Mouse (Mus musculus) stomach, postnatal 0 days (tissue): ENCODE results near the gene Dot1l. TPM values are rescaled to one million over a fixed set of nuclear protein-coding genes. Genes with fewer than 3 reads are reported as not detected.

Experiments
- ATAC-seq: fragments of 200-750 bp; cut with Nextera tagmentation; 2 replicates; pipeline ENCODE4 v1.8.0; 2017; ENCODE audit not compliant: low FRiP score, low TSS enrichment
- DNase-seq: peaks from one replicate; pipeline ENCODE4 v3.0.0-alpha.2; 2016; ENCODE audit warnings: low spot score
- H3K27ac ChIP-seq: fragments of 300-500 bp; sonication (generic); replicated peaks from 2 replicates; pipeline ENCODE4 v1.5.1; 2014; ENCODE audit warnings: mild to moderate bottlenecking, control low read depth
- H3K27me3 ChIP-seq: fragments of 300-500 bp; sonication (generic); 2 replicates; pipeline ENCODE4 v1.6.1; 2014; ENCODE audit warnings: low read length; ENCODE audit not compliant: control insufficient read depth, insufficient read depth
- H3K36me3 ChIP-seq: fragments of 300-500 bp; sonication (generic); 2 replicates; pipeline ENCODE4 v1.6.1; 2014; ENCODE audit warnings: low read length, mixed read lengths; ENCODE audit not compliant: control insufficient read depth, insufficient read depth
- H3K4me1 ChIP-seq: fragments of 300-500 bp; sonication (generic); replicated peaks from 2 replicates; pipeline ENCODE4 v1.6.1; 2014; ENCODE audit warnings: antibody characterized with exemption; ENCODE audit not compliant: control insufficient read depth, insufficient read depth
- H3K4me2 ChIP-seq: fragments of 300-500 bp; sonication (generic); replicated peaks from 2 replicates; pipeline ENCODE4 v1.6.1; 2014; ENCODE audit warnings: low read depth, mild to moderate bottlenecking, control low read depth, moderate library complexity
- H3K4me3 ChIP-seq: fragments of 300-500 bp; sonication (generic); 2 replicates; pipeline ENCODE4 v1.5.1; 2014; ENCODE audit warnings: low read depth, low read length, control low read depth
- H3K9ac ChIP-seq: fragments of 300-500 bp; sonication (generic); 2 replicates; pipeline ENCODE4 v1.6.1; 2014; ENCODE audit warnings: mild to moderate bottlenecking, low read length, control low read depth, mixed read lengths
- H3K9me3 ChIP-seq: fragments of 300-500 bp; sonication (generic); 2 replicates; pipeline ENCODE4 v1.6.1; 2016; ENCODE audit warnings: low read length; ENCODE audit not compliant: control insufficient read depth
- CTCF ChIP-seq: IDR thresholded peaks from 2 replicates; pipeline ENCODE4 v1.5.1; 2016; ENCODE audit warnings: antibody characterized with exemption, low read depth, mild to moderate bottlenecking, moderate library complexity
- EP300 ChIP-seq: optimal IDR thresholded peaks from 2 replicates; pipeline ENCODE3; 2016; ENCODE audit warnings: antibody characterized with exemption
- WGBS: fragments of 180-500 bp; shearing (Covaris S2); extraction: QIAGEN DNeasy Blood & Tissue Kit; methylation state at CpG from one replicate; pipeline ENCODE4 v1.1.7; 2014; 5-methylcytosine and 5-hydroxymethylcytosine counted together
- polyA plus RNA-seq: library from polyadenylated mRNA; unstranded; fragments of >200 nt; fragmentation: Nextera tagmentation; extraction: Ambion mirVana; gene quantifications from 2 replicates; pipeline ENCODE4 v1.2.1, GENCODE M21; 2015

Dot1l gene
- polyA plus RNA-seq, 1 experiment from 2014 or later, result 5.4 TPM

DNA sequence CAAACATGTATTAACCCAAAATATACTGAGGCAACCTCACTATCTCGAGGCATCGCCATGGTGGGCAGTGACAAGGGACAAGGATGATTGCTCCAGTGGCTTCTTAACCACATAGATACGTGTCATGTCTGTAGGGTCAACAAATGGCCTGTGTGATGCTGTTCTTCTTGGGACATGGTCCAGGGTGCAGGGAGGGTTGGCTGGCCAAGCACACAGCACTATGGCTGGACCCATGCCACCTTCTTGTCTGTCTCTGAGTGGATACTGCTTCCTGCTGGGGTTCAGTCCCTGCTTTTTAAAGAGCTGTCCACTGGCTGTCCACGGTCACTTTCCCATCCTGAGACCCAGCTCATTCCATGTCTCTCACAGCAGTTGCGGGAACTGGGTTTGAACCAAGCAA lies 22.1 kb downstream of the Dot1l start:
- Histone ChIP-seq H3K36me3 (peaks cover 46% of the 10 kb centered on the region), H3K27ac (no peak overlapping the region), H3K4me2 (no peak overlapping the region), H3K9ac (no peak overlapping the region), H3K4me3 (no peak overlapping the region), H3K9me3 (no peaks in the 10 kb centered on the region), H3K27me3 (no peaks in the 10 kb centered on the region), H3K4me1 (peaks cover 3% of the 10 kb centered on the region; the same call in 1 of the 2 replicates)
- ATAC-seq, result no peak
- WGBS, result 91% methylated on average over 5 of the region's 5 CpGs
- DNase-seq, result no peak
- TF ChIP-seq CTCF, result no peak
- no peak for TF ChIP-seq EP300

DNA sequence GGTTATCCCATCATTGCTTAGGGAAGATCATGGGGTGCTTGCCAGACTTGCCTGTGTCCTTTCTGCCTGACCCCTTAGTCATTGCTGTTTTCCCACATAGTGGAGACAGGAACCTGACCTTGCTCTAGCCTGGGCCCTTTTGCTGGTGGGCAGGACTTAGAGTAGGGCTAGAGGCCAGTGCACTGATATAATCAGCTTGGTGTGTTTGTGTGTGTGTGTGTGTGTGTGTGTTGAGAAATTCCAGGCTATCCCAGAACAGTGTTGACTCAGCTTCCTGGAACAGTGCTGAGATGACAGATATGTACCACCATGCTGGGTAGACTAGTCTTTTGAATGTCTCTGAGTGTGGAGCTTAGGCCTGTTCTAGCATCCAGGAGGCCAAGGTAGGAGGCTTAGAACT lies 24.6 kb downstream of the Dot1l start:
- Histone ChIP-seq H3K27me3 (no peaks in the 10 kb centered on the region), H3K9ac (no peak overlapping the region), H3K36me3 (peaks cover 50% of the 10 kb centered on the region), H3K4me1 (no peaks in the 10 kb centered on the region), H3K9me3 (no peaks in the 10 kb centered on the region), H3K4me2 (no peak overlapping the region), H3K4me3 (no peak overlapping the region), H3K27ac (no peak overlapping the region)
- ATAC-seq (no peak), DNase-seq (no peak)
- TF ChIP-seq EP300 (no peak), CTCF (no peak)

DNA sequence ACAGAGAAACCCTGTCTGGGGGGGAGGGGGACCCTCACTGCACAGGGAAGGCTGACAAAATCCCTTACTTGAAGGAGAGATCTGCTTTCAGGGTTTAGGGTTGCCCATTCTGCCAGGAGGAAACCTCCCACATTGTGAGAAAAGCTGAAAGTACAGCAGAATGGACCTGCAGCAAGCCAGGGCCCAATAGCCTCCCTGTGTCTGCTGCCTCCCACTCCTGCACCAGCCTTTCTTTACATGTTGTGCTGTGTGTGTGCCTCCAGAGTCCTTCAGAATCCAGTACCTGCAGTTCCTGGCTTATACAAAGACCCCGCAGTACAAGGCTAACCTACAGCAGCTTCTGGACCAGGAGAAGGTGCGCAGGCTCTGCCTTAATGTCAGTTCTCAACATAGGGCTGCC lies 29.3 kb downstream of the Dot1l start:
- H3K4me2 ChIP-seq, result no peak overlapping the region
- H3K9me3 ChIP-seq, result no peaks in the 10 kb centered on the region
- no peak for DNase-seq
- no peaks in the 10 kb centered on the region for H3K4me1 ChIP-seq
- H3K27ac ChIP-seq, result no peak overlapping the region
- H3K36me3 ChIP-seq, result peaks cover 69% of the 10 kb centered on the region
- no peak overlapping the region for H3K4me3 ChIP-seq
- H3K9ac ChIP-seq, result no peak overlapping the region
- ATAC-seq, result no peak
- TF ChIP-seq EP300 (no peak), CTCF (no peak)
- WGBS, result 98% methylated on average over 2 of the region's 2 CpGs
- no peaks in the 10 kb centered on the region for H3K27me3 ChIP-seq

- no peak overlapping the region for H3K27ac ChIP-seq
- H3K4me1 ChIP-seq, result no peaks in the 10 kb centered on the region
- H3K4me3 ChIP-seq, result no peak overlapping the region
- no peak for DNase-seq
- no peak for ATAC-seq
- TF ChIP-seq EP300 (no peak), CTCF (no peak)
- H3K4me2 ChIP-seq, result no peak overlapping the region
- H3K36me3 ChIP-seq, result peaks cover 70% of the 10 kb centered on the region
- H3K9ac ChIP-seq, result no peak overlapping the region
- WGBS, result 86% methylated on average over 12 of the region's 12 CpGs
- no peaks in the 10 kb centered on the region for H3K27me3 ChIP-seq
- H3K9me3 ChIP-seq, result no peaks in the 10 kb centered on the region
These were observed 29.9 kb downstream of the Dot1l start for GRCm38 (mm10) chr10:80784871-80785270.

DNA sequence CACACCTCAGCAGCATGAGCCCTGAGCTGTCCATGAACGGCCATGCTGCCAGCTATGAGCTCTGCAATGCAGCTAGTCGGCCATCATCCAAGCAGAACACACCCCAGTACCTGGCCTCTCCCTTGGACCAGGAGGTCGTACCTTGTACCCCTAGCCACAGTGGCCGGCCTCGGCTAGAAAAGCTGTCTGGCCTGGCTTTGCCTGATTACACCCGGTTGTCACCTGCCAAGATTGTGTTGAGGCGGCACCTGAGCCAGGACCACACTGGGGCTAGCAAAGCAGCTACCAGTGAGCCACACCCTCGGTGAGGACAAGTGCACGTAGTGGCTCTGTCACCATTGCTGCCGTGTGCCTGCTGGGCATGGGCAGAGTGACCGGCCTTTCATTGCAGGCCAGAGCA lies 31.0 kb downstream of the Dot1l start:
- ATAC-seq, result no peak
- 92% methylated on average over 11 of the region's 11 CpGs for WGBS
- no peak for TF ChIP-seq EP300
- no peak for TF ChIP-seq CTCF

GRCm38 (mm10) chr10:80787517-80787916 lies 32.5 kb downstream of the Dot1l start:
- DNase-seq, result no peak
- H3K27ac ChIP-seq, result no peak overlapping the region
- H3K4me2 ChIP-seq, result no peak overlapping the region
- H3K27me3 ChIP-seq, result no peaks in the 10 kb centered on the region
- no peak for ATAC-seq
- no peaks in the 10 kb centered on the region for H3K4me1 ChIP-seq
- peaks cover 75% of the 10 kb centered on the region for H3K36me3 ChIP-seq
- H3K4me3 ChIP-seq, result no peak overlapping the region
- no peaks in the 10 kb centered on the region for H3K9me3 ChIP-seq
- H3K9ac ChIP-seq, result no peak overlapping the region
- TF ChIP-seq CTCF (no peak), EP300 (no peak)
- WGBS, result 88% methylated on average over 2 of the region's 2 CpGs

More for the DNA sequence above, 31.0 kb downstream of the Dot1l start:
- Histone ChIP-seq H3K9me3 (no peaks in the 10 kb centered on the region), H3K9ac (no peak overlapping the region), H3K4me3 (no peak overlapping the region), H3K4me1 (no peaks in the 10 kb centered on the region), H3K27me3 (no peaks in the 10 kb centered on the region), H3K36me3 (peaks cover 73% of the 10 kb centered on the region), H3K27ac (no peak overlapping the region), H3K4me2 (no peak overlapping the region)
- no peak for DNase-seq
